Mouse (Mus musculus) 416B (cell line): ENCODE data around the gene Rrn3.

Source experiments
- DNase-seq: peaks from one replicate; pipeline ENCODE4 v3.0.0; 2011; ENCODE audit warnings: low read depth

The Rrn3 gene

GRCm38 (mm10) chr16:13785932-13786331 is 5.4 kb downstream of the Rrn3 start:
- no peak for DNase-seq

- DNase-seq = peak; percentile 57
Observed at GRCm38 (mm10) chr16:13793441-13793840, 12.9 kb downstream of the Rrn3 start.

- peak; percentile 29 for DNase-seq
Observed at GRCm38 (mm10) chr16:13796746-13797175, 16.3 kb downstream of the Rrn3 start.

GRCm38 (mm10) chr16:13801231-13801630 is 20.7 kb downstream of the Rrn3 start:
- no peak for DNase-seq

- no peak for DNase-seq
Observed at GRCm38 (mm10) chr16:13804666-13805065, 24.2 kb downstream of the Rrn3 start.

GRCm38 (mm10) chr16:13807616-13808015 is 27.1 kb downstream of the Rrn3 start:
- no peak for DNase-seq

- DNase-seq = peak; percentile 60
Observed at GRCm38 (mm10) chr16:13808410-13808809, 27.9 kb downstream of the Rrn3 start.

- no peak for DNase-seq
Observed at GRCm38 (mm10) chr16:13812152-13812551, 31.6 kb downstream of the Rrn3 start.

- DNase-seq = no peak
Observed at GRCm38 (mm10) chr16:13813200-13813599, 32.7 kb downstream of the Rrn3 start.

- DNase-seq = peak; percentile 95
Observed at GRCm38 (mm10) chr16:13818560-13819393, 38.3 kb downstream of the Rrn3 start, which contains the start of gene Ntan1. TSS of gene Ntan1 (plus strand) at chr16:13818845.

GRCm38 (mm10) chr16:13819394-13819743 is 38.9 kb downstream of the Rrn3 start:
- DNase-seq = no peak

- DNase-seq = peak; percentile 42
Observed at GRCm38 (mm10) chr16:13819806-13820500, 39.4 kb downstream of the Rrn3 start.

GRCm38 (mm10) chr16:13820771-13821170 is 40.3 kb downstream of the Rrn3 start:
- DNase-seq = peak; percentile 44

- peak; percentile 48 for DNase-seq
Observed at GRCm38 (mm10) chr16:13825781-13826490, 45.4 kb downstream of the Rrn3 start.

- no peak for DNase-seq
Observed at GRCm38 (mm10) chr16:13826511-13826910, 46.0 kb downstream of the Rrn3 start.

- DNase-seq = no peak
Observed at GRCm38 (mm10) chr16:13830444-13830843, 49.9 kb downstream of the Rrn3 start.

GRCm38 (mm10) chr16:13831606-13832005 is 51.1 kb downstream of the Rrn3 start:
- no peak for DNase-seq

- no peak for DNase-seq
Observed at GRCm38 (mm10) chr16:13834382-13834781, 53.9 kb downstream of the Rrn3 start.

GRCm38 (mm10) chr16:13840056-13840455 is 59.5 kb downstream of the Rrn3 start:
- DNase-seq = no peak

- no peak for DNase-seq
Observed at GRCm38 (mm10) chr16:13840956-13841355, 60.4 kb downstream of the Rrn3 start.

- peak; percentile 87 for DNase-seq
Observed at GRCm38 (mm10) chr16:13845031-13845430, 64.5 kb downstream of the Rrn3 start.

- no peak for DNase-seq
Observed at GRCm38 (mm10) chr16:13846675-13847074, 66.2 kb downstream of the Rrn3 start.

GRCm38 (mm10) chr16:13848310-13848709 is 67.8 kb downstream of the Rrn3 start:
- peak; percentile 85 for DNase-seq
